Mouse (Mus musculus) neural tube, embryonic 14.5 days (tissue): ENCODE measurements around the gene Apoa1. TPM values are rescaled to one million over a fixed set of nuclear protein-coding genes. Genes with fewer than 3 reads are reported as not detected.

Experiments used
- ATAC-seq: fragments of 200-750 bp; cut with Nextera tagmentation; 2 replicates; pipeline ENCODE4 v1.8.0; 2017; ENCODE audit warnings: low read depth, mild to moderate bottlenecking, moderate TSS enrichment, moderate library complexity
- H3K27ac ChIP-seq: fragments of 300-500 bp; sonication (generic); 2 replicates; pipeline ENCODE4 v1.5.1; 2014; ENCODE audit warnings: low read depth, mild to moderate bottlenecking, control low read depth, low read length, moderate library complexity, mixed read lengths
- H3K27me3 ChIP-seq: fragments of 300-500 bp; sonication (generic); 2 replicates; pipeline ENCODE4 v1.6.1; 2014; ENCODE audit warnings: low read length; ENCODE audit not compliant: control insufficient read depth, insufficient read depth
- H3K36me3 ChIP-seq: fragments of 300-500 bp; sonication (generic); 2 replicates; pipeline ENCODE4 v1.6.1; 2014; ENCODE audit warnings: low read length, mixed read lengths; ENCODE audit not compliant: control insufficient read depth, insufficient read depth
- H3K4me1 ChIP-seq: fragments of 300-500 bp; sonication (generic); 2 replicates; pipeline ENCODE4 v1.6.1; 2014; ENCODE audit warnings: low read length; ENCODE audit not compliant: control insufficient read depth, insufficient read depth
- H3K4me2 ChIP-seq: fragments of 300-500 bp; sonication (generic); 2 replicates; pipeline ENCODE4 v1.6.1; 2014; ENCODE audit warnings: mild to moderate bottlenecking, low read depth, low read length, control low read depth
- H3K4me3 ChIP-seq: fragments of 300-500 bp; sonication (generic); 2 replicates; pipeline ENCODE4 v1.5.1; 2014; ENCODE audit warnings: low read depth, low read length, control low read depth, mixed read lengths
- H3K9ac ChIP-seq: fragments of 300-500 bp; sonication (generic); replicated peaks from 2 replicates; pipeline ENCODE4 v1.6.1; 2014; ENCODE audit warnings: low read depth, mild to moderate bottlenecking, control low read depth, low read length, mixed read lengths
- H3K9me3 ChIP-seq: fragments of 300-500 bp; sonication (generic); 2 replicates; pipeline ENCODE4 v1.6.1; 2016; ENCODE audit warnings: low read length; ENCODE audit not compliant: control insufficient read depth
- WGBS: fragments of 180-500 bp; shearing (Covaris S2); extraction: QIAGEN DNeasy Blood & Tissue Kit; methylation state at CpG from one replicate; pipeline ENCODE4 v1.1.7; 2014; 5-methylcytosine and 5-hydroxymethylcytosine counted together
- polyA plus RNA-seq: library from polyadenylated mRNA; unstranded; fragments of >200 nt; fragmentation: Nextera tagmentation; extraction: Ambion mirVana; gene quantifications from 2 replicates; pipeline ENCODE4 v1.2.1, GENCODE M21; 2014

The Apoa1 gene
- polyA plus RNA-seq, 1 experiment from 2014 or later, result 7.7 TPM

GRCm38 (mm10) chr9:46224101-46224500 lies 4.3 kb upstream of the Apoa1 start:
- H3K27ac ChIP-seq, result no peak overlapping the region
- WGBS, result 90% methylated on average over 3 of the region's 3 CpGs

GRCm38 (mm10) chr9:46224945-46225660 lies 3.3 kb upstream of the Apoa1 start:
- H3K27ac ChIP-seq, result no peak overlapping the region
- no peak for ATAC-seq
- no peak overlapping the region for H3K4me2 ChIP-seq
- H3K9me3 ChIP-seq, result no peaks in the 10 kb centered on the region
- H3K27me3 ChIP-seq, result no peaks in the 10 kb centered on the region
- H3K9ac ChIP-seq, result no peak overlapping the region
- WGBS, result 69% methylated on average over 5 of the region's 5 CpGs
- H3K36me3 ChIP-seq, result peaks cover 14% of the 10 kb centered on the region
- H3K4me1 ChIP-seq, result no peaks in the 10 kb centered on the region
- H3K4me3 ChIP-seq, result no peak overlapping the region

More at GRCm38 (mm10) chr9:46224101-46224500, 4.3 kb upstream of the Apoa1 start:
- ATAC-seq, result no peak
- H3K4me2 ChIP-seq, result no peak overlapping the region
- no peaks in the 10 kb centered on the region for H3K27me3 ChIP-seq
- no peaks in the 10 kb centered on the region for H3K9me3 ChIP-seq
- peaks cover 17% of the 10 kb centered on the region for H3K36me3 ChIP-seq
- no peak overlapping the region for H3K4me3 ChIP-seq
- H3K4me1 ChIP-seq, result no peaks in the 10 kb centered on the region
- no peak overlapping the region for H3K9ac ChIP-seq

DNA sequence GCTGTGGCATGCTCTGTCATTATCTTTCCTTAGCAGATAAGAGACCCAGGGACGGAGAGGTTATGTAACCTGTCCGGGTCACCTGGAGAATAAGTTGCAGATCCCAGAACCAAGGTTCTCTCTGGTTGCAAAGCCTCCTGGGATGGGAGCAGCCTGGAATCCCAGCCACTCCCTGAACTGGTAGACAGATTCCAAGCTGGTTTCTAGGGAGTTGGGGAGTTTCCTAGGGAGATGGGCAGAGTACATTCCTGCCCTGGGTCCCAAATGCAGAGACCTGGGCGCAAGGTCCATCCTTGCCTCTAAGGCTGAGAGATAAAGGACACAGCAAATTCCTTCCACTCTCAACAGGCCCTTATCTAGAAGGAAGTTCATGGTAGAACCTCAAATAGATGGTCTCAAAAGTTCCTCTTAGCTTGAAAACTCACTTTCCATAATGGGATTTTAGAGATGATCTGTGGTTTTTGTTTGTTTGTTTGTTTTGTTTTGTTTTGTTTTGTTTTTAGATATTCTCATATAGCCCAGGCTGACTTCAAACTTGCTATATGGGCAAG lies 1.2 kb upstream of the Apoa1 start:
- 97% methylated on average over 3 of the region's 3 CpGs for WGBS
- H3K27ac ChIP-seq, result no peak overlapping the region
- no peaks in the 10 kb centered on the region for H3K9me3 ChIP-seq
- ATAC-seq, result no peak
- H3K4me3 ChIP-seq, result no peak overlapping the region
- no peaks in the 10 kb centered on the region for H3K27me3 ChIP-seq
- no peaks in the 10 kb centered on the region for H3K36me3 ChIP-seq
- H3K4me2 ChIP-seq, result no peak overlapping the region
- no peaks in the 10 kb centered on the region; the same call in 1 of the 2 replicates for H3K4me1 ChIP-seq
- H3K9ac ChIP-seq, result no peak overlapping the region

DNA sequence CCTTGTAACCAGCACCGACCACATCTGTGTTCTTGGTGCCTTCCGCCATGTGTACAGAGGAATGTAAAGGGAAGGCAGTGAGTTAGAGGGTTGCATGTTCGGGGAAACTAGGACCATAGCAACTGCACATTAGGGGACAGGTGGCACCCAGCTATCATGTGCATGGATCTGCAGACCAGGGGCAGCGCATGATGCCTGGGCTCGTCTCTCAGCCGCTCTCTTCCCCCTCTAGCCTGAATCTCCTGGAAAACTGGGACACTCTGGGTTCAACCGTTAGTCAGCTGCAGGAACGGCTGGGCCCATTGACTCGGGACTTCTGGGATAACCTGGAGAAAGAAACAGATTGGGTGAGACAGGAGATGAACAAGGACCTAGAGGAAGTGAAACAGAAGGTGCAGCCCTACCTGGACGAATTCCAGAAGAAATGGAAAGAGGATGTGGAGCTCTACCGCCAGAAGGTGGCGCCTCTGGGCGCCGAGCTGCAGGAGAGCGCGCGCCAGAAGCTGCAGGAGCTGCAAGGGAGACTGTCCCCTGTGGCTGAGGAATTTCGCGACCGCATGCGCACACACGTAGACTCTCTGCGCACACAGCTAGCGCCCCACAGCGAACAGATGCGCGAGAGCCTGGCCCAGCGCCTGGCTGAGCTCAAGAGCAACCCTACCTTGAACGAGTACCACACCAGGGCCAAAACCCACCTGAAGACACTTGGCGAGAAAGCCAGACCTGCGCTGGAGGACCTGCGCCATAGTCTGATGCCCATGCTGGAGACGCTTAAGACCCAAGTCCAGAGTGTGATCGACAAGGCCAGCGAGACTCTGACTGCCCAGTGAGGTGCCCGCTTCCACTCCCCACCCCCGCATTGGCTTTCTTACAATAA lies 1.4 kb downstream of the Apoa1 start:
- H3K27me3 ChIP-seq, result no peaks in the 10 kb centered on the region
- 15% methylated on average over 37 of the region's 37 CpGs for WGBS
- H3K9ac ChIP-seq, result peak overlapping the region; percentile 37
- peak; percentile 96 for ATAC-seq
- H3K4me1 ChIP-seq, result no peaks in the 10 kb centered on the region; the same call in 1 of the 2 replicates
- H3K9me3 ChIP-seq, result no peaks in the 10 kb centered on the region
- H3K4me3 ChIP-seq, result peak overlapping the region; percentile 34
- peak overlapping the region; percentile 57 for H3K4me2 ChIP-seq
- peak overlapping the region; percentile 7; the same call in 1 of the 2 replicates for H3K27ac ChIP-seq
- H3K36me3 ChIP-seq, result no peaks in the 10 kb centered on the region

GRCm38 (mm10) chr9:46230450-46230975 lies 2.1 kb downstream of the Apoa1 start:
- WGBS, result 18% methylated on average over 13 of the region's 13 CpGs
- ATAC-seq, result peak; percentile 39; the same call in 1 of the 2 replicates
- H3K27ac ChIP-seq, result peak overlapping the region; percentile 7; the same call in 1 of the 2 replicates
- no peaks in the 10 kb centered on the region for H3K36me3 ChIP-seq
- H3K9ac ChIP-seq, result peak overlapping the region; percentile 37
- H3K4me1 ChIP-seq, result no peaks in the 10 kb centered on the region; the same call in 1 of the 2 replicates
- peak overlapping the region; percentile 34 for H3K4me3 ChIP-seq
- no peaks in the 10 kb centered on the region for H3K9me3 ChIP-seq
- no peaks in the 10 kb centered on the region for H3K27me3 ChIP-seq
- peak overlapping the region; percentile 57 for H3K4me2 ChIP-seq

- WGBS, result 92% methylated on average over 6 of the region's 6 CpGs
- no peaks in the 10 kb centered on the region for H3K27me3 ChIP-seq
Measured at GRCm38 (mm10) chr9:46235196-46235595, 6.8 kb downstream of the Apoa1 start.

DNA sequence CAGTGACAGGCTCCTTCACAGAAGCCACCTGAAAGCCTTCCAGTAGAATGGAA lies 7.0 kb downstream of the Apoa1 start, which contains the start of gene Apoc3:
Gene Apoc3 (minus strand): TSS at position 41 of the 53 bp plus-strand sequence.
- no peaks in the 10 kb centered on the region for H3K36me3 ChIP-seq
- no peaks in the 10 kb centered on the region for H3K9me3 ChIP-seq

More at GRCm38 (mm10) chr9:46235196-46235595, 6.8 kb downstream of the Apoa1 start:
- no peaks in the 10 kb centered on the region; the same call in 1 of the 2 replicates for H3K4me1 ChIP-seq
- no peak overlapping the region for H3K27ac ChIP-seq
- H3K9ac ChIP-seq, result no peak overlapping the region
- H3K36me3 ChIP-seq, result no peaks in the 10 kb centered on the region
- H3K9me3 ChIP-seq, result no peaks in the 10 kb centered on the region
- H3K4me3 ChIP-seq, result no peak overlapping the region
- H3K4me2 ChIP-seq, result no peak overlapping the region
- no peak for ATAC-seq

GRCm38 (mm10) chr9:46235649-46236048 lies 7.3 kb downstream of the Apoa1 start:
- Histone ChIP-seq H3K27ac (no peak overlapping the region), H3K9me3 (no peaks in the 10 kb centered on the region), H3K4me3 (no peak overlapping the region), H3K27me3 (no peaks in the 10 kb centered on the region), H3K4me2 (no peak overlapping the region), H3K36me3 (no peaks in the 10 kb centered on the region), H3K9ac (no peak overlapping the region), H3K4me1 (no peaks in the 10 kb centered on the region; the same call in 1 of the 2 replicates)
- ATAC-seq, result no peak
- 80% methylated on average over 4 of the region's 4 CpGs for WGBS

More for the DNA sequence above, 7.0 kb downstream of the Apoa1 start, which contains the start of gene Apoc3:
- ATAC-seq, result no peak
- Histone ChIP-seq H3K4me3 (no peak within 1 kb of the TSS), H3K4me1 (no peaks in the 10 kb centered on the region; the same call in 1 of the 2 replicates), H3K27me3 (no peaks in the 10 kb centered on the region), H3K27ac (no peak within 1 kb of the TSS), H3K4me2 (no peak within 1 kb of the TSS), H3K9ac (no peak within 1 kb of the TSS)

- Histone ChIP-seq H3K9ac (no peak overlapping the region), H3K27me3 (no peaks in the 10 kb centered on the region), H3K9me3 (no peaks in the 10 kb centered on the region), H3K4me3 (no peak overlapping the region), H3K36me3 (no peaks in the 10 kb centered on the region), H3K4me1 (no peaks in the 10 kb centered on the region), H3K27ac (no peak overlapping the region), H3K4me2 (no peak overlapping the region)
- WGBS, result 97% methylated on average over 7 of the region's 7 CpGs
- no peak for ATAC-seq
Measured at GRCm38 (mm10) chr9:46238850-46239249, 10.5 kb downstream of the Apoa1 start.
